Mouse (Mus musculus) T-cell, adult 66 days (primary cell): ENCODE measurements around the gene Chd1l. TPM values are rescaled to one million over a fixed set of nuclear protein-coding genes. Genes with fewer than 3 reads are reported as not detected.

Experiments
- total RNA-seq, 2 experiments: library from RNA; stranded (reverse); gene quantifications; 3 replicates in 1 of 2; 4 replicates in 1 of 2; pipeline ENCODE4 v1.2.4; 2023

Gene Chd1l
- 10 to 100 TPM; 37.5 to 44.8 TPM for total RNA-seq

DNA sequence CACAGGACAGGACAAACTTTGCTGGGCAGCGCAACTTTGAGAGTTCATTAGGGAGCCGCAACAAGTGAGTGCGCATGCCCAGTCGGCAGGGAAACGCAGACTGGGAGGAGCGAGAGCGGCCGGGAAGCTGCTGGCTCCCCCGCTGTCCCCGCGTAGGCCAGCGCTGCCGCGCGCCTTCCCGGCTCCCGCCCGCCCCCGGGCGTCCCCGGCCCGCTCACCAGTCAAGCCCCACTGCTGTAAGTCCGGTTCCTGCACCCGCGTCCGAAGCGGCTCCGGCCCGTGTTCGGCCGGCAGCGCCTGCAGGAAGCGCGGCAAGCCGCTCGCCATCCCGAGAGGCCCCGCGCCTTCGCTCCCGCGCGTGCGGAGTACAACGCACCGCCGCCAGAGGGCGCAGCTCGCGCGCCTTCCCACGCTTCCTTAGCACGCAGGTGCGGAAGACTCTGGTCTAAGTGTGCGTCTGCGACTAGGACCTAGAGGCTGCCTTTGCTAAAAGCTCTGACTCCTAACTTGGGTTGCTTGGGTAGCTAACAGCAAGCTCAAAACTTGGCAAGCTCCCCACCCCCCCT is at the start of gene Chd1l:
Gene Chd1l, minus strand, starts transcription at position 359 of the 566 bp plus-strand sequence.

DNA sequence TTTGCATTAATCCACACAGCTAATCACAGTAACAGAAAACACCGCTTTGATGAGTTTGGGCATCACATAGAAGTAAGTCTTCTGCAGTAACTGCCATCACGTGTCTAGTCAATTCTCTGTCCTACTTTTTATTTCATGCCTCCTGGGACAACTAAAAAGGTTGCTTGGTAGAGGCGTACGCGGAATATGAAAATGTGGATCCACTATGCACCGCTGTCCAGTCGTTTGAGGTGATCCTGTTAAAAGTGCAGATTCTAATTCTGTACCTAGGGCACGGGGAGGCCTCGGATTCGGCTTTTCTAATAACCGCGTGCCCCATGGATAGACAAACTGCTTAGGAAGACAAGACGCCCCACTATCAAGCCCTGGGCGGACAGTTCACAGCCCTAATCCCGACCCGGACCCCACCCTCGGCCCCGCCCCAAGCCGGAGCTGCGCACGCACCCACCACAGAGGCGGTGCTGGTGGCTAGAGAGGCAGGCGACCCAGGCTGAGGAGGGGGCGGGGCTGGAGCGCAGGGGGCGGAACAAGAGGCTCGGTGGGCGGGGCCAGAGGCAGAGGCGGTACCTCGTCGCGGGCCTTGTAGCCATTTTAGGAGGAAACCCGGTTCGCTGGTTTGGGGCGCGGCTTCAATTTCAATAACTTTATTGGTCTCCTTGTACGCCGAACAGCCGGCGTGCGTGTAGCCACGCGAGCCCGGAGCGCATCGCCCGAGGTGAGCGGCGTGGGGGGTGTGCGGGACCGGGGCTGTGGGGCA is 47.8 kb upstream of the Chd1l start, which contains the start of gene Prkab2:
Gene Prkab2, plus strand, starts transcription at position 539 of the 757 bp plus-strand sequence.

GRCm38 (mm10) chr3:97628391-97629001 is 18.5 kb upstream of the Chd1l start, which contains the start of gene Fmo5:
Fmo5 (plus strand) TSS chr3:97628804.

Other genes starting within 250 kb of the Chd1l start
- not detected for gene Olfr1402, start 188.2 kb downstream of the Chd1l start, total RNA-seq
- 10 to 100 TPM; 10.9 to 12.2 TPM for gene Fmo5, start 18.6 kb upstream of the Chd1l start, total RNA-seq
- gene Prkab2, start 48.0 kb upstream of the Chd1l start, total RNA-seq: 10 to 100 TPM in 1 of 2 experiments, 1 to 10 TPM in 1; 6.2 to 10.4 TPM
- not detected for gene Gm17651, start 64.5 kb upstream of the Chd1l start, total RNA-seq